Mouse (Mus musculus) intestine, postnatal 0 days (tissue): ENCODE data around the gene Gm49361. TPM values are rescaled to one million over a fixed set of nuclear protein-coding genes. Genes with fewer than 3 reads are reported as not detected.
A peak's percentile ranks its signal among the peaks of the same experiment; 100 is the strongest.

Experiments
- ATAC-seq: fragments of 200-750 bp; cut with Nextera tagmentation; 2 replicates; pipeline ENCODE4 v1.8.0; 2017; ENCODE audit warnings: mild to moderate bottlenecking, moderate TSS enrichment, moderate library complexity
- H3K27ac ChIP-seq: fragments of 300-500 bp; sonication (generic); 2 replicates; pipeline ENCODE4 v1.5.1; 2014; ENCODE audit warnings: mild to moderate bottlenecking, low read depth, low read length, moderate library complexity
- H3K27me3 ChIP-seq: fragments of 300-500 bp; sonication (generic); replicated peaks from 2 replicates; pipeline ENCODE4 v1.6.1; 2014; ENCODE audit warnings: low read length, mixed read lengths; ENCODE audit not compliant: control insufficient read depth, insufficient read depth
- H3K36me3 ChIP-seq: fragments of 300-500 bp; sonication (generic); 2 replicates; pipeline ENCODE4 v1.6.1; 2014; ENCODE audit warnings: mild to moderate bottlenecking, moderate library complexity; ENCODE audit not compliant: control insufficient read depth, insufficient read depth
- H3K4me1 ChIP-seq: fragments of 300-500 bp; sonication (generic); replicated peaks from 2 replicates; pipeline ENCODE4 v1.6.1; 2014; ENCODE audit warnings: antibody characterized with exemption, low read length, mixed read lengths; ENCODE audit not compliant: control insufficient read depth, insufficient read depth
- H3K4me2 ChIP-seq: fragments of 300-500 bp; sonication (generic); replicated peaks from 2 replicates; pipeline ENCODE4 v1.6.1; 2014; ENCODE audit warnings: low read depth, mild to moderate bottlenecking, moderate library complexity
- H3K4me3 ChIP-seq: fragments of 300-500 bp; sonication (generic); 2 replicates; pipeline ENCODE4 v1.5.1; 2014; ENCODE audit warnings: low read depth, low read length
- H3K9ac ChIP-seq: fragments of 300-500 bp; sonication (generic); 2 replicates; pipeline ENCODE4 v1.6.1; 2014; ENCODE audit warnings: mild to moderate bottlenecking, low read depth, low read length
- H3K9me3 ChIP-seq: fragments of 300-500 bp; sonication (generic); 2 replicates; pipeline ENCODE4 v1.6.1; 2016; ENCODE audit warnings: mixed run types; ENCODE audit not compliant: control insufficient read depth
- CTCF ChIP-seq: sonication (generic); IDR thresholded peaks from 2 replicates; pipeline ENCODE4 v1.5.1; 2016; ENCODE audit warnings: low read depth, mild to moderate bottlenecking, control low read depth, antibody characterized with exemption, moderate library complexity
- WGBS: fragments of 180-500 bp; shearing (Covaris S2); extraction: QIAGEN DNeasy Blood & Tissue Kit; methylation state at CpG from one replicate; pipeline ENCODE4 v1.1.7; 2014; 5-methylcytosine and 5-hydroxymethylcytosine counted together
- polyA plus RNA-seq: library from polyadenylated mRNA; unstranded; fragments of >200 nt; fragmentation: Nextera tagmentation; extraction: Ambion mirVana; gene quantifications from 2 replicates; pipeline ENCODE4 v1.2.1, GENCODE M21; 2015

Gene Gm49361
- polyA plus RNA-seq, 1 experiment from 2014 or later: not detected

GRCm38 (mm10) chr14:57687441-57687840 lies 58.5 kb downstream of the Gm49361 start:
- H3K4me2 ChIP-seq: no peak overlapping the region
- H3K36me3 ChIP-seq: peaks cover 17% of the 10 kb centered on the region
- H3K27ac ChIP-seq: no peak overlapping the region
- H3K9me3 ChIP-seq: no peaks in the 10 kb centered on the region
- no peak overlapping the region for H3K4me3 ChIP-seq
- no peak for TF ChIP-seq CTCF
- ATAC-seq: no peak
- no peak overlapping the region for H3K9ac ChIP-seq
- 87% methylated on average over 5 of the region's 5 CpGs for whole genome bisulfite sequencing
- no peaks in the 10 kb centered on the region for H3K4me1 ChIP-seq
- H3K27me3 ChIP-seq: no peaks in the 10 kb centered on the region

GRCm38 (mm10) chr14:57686647-57687046 lies 59.3 kb downstream of the Gm49361 start:
- Histone ChIP-seq H3K27ac (no peak overlapping the region), H3K27me3 (no peaks in the 10 kb centered on the region), H3K4me1 (no peaks in the 10 kb centered on the region), H3K9ac (no peak overlapping the region), H3K36me3 (peaks cover 15% of the 10 kb centered on the region), H3K4me3 (no peak overlapping the region), H3K9me3 (no peaks in the 10 kb centered on the region), H3K4me2 (no peak overlapping the region)
- 45% methylated on average over 6 of the region's 6 CpGs for WGBS
- TF ChIP-seq CTCF: no peak
- peak; percentile 57; the same call in 1 of the 2 replicates for ATAC-seq

DNA sequence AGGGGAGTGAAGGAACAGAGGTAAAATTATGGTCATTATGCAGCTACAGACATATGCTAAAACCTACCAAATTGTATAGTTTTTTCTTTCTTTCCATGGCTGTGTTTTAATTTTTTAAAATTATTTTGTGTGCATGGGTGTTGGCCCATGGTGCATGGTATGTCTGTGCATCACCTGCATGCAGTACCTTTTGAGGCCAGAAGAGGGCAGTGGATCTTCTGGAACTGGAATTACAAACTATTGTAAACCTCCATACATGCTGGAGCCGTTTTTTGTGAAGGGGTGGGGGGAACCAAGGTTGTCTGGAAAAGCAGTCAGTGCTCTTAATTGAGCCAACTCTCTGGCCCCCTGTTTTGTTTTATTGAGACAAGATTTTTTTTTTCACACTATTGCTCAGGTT lies 61.3 kb downstream of the Gm49361 start:
- Histone ChIP-seq H3K4me3 (no peak overlapping the region), H3K36me3 (peaks cover 8% of the 10 kb centered on the region; the same call in 1 of the 2 replicates), H3K27ac (no peak overlapping the region), H3K9ac (no peak overlapping the region), H3K4me1 (no peaks in the 10 kb centered on the region), H3K27me3 (no peaks in the 10 kb centered on the region), H3K9me3 (no peaks in the 10 kb centered on the region), H3K4me2 (no peak overlapping the region)
- peak; percentile 88 for TF ChIP-seq CTCF
- ATAC-seq: no peak
- 6% methylated on average over 1 of the region's 1 CpGs for WGBS

GRCm38 (mm10) chr14:57682751-57683150 lies 63.2 kb downstream of the Gm49361 start:
- no peak overlapping the region for H3K9ac ChIP-seq
- H3K36me3 ChIP-seq: no peaks in the 10 kb centered on the region
- no peaks in the 10 kb centered on the region for H3K9me3 ChIP-seq
- 77% methylated on average over 4 of the region's 4 CpGs for WGBS
- no peak for ATAC-seq
- no peak for TF ChIP-seq CTCF
- no peaks in the 10 kb centered on the region for H3K4me1 ChIP-seq
- no peak overlapping the region for H3K27ac ChIP-seq
- H3K27me3 ChIP-seq: no peaks in the 10 kb centered on the region
- H3K4me2 ChIP-seq: no peak overlapping the region
- no peak overlapping the region for H3K4me3 ChIP-seq

DNA sequence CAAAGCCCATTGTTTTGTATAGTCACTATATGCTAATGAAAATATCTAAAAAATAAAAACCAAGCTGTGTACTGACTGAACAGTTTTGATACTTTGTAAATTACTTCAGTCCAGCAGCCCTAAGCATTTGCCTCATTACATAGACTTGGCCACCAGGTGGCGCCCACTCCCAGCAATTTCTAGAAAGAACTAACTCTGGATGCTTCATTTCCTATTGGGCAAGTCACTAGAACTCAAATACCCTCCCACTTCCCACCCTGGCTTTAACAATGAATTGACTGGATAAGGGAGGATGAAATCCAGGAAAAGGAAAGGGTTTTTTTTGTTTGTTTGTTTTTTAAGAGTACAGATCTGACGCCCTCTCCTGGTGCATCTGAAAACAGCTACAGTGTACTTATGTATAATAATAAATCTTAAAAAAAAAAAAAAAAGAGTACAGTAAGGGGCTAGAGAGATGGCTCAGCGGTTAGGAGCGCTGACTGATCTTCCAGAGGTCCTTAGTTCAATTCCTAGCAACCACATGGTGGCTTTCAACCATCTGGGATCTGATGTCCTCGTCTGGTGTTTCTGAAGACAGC lies 65.9 kb downstream of the Gm49361 start:
- H3K9me3 ChIP-seq: no peaks in the 10 kb centered on the region
- WGBS: 40% methylated on average over 5 of the region's 5 CpGs
- H3K27me3 ChIP-seq: no peaks in the 10 kb centered on the region
- H3K4me2 ChIP-seq: no peak overlapping the region
- no peak overlapping the region for H3K27ac ChIP-seq
- no peak overlapping the region for H3K9ac ChIP-seq
- no peaks in the 10 kb centered on the region for H3K36me3 ChIP-seq
- H3K4me1 ChIP-seq: no peaks in the 10 kb centered on the region
- ATAC-seq: peak; percentile 53
- peak; percentile 92 for TF ChIP-seq CTCF
- no peak overlapping the region for H3K4me3 ChIP-seq

DNA sequence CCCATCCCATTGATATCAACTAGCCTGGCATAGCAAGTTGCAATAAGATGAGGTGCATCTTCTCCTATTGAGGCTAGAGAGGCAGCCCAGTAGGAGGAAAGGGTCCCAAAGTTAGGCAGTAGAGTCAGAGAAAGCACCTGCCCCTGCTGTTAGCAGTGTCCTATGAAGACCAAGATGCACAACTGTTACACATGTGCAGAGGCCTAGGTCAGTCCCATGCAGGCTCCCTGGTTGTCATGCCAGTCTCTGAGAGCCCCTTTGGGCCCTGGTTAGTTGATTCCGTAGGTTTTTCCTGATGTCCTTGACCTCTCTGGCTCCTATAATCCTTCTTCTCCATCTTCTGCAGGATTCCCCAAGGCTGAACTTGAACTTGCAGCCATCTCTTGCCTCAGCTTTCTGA lies 66.4 kb downstream of the Gm49361 start:
- H3K27ac ChIP-seq: no peak overlapping the region
- no peaks in the 10 kb centered on the region for H3K27me3 ChIP-seq
- H3K4me1 ChIP-seq: no peaks in the 10 kb centered on the region
- no peak overlapping the region for H3K9ac ChIP-seq
- no peaks in the 10 kb centered on the region for H3K36me3 ChIP-seq
- H3K9me3 ChIP-seq: no peaks in the 10 kb centered on the region
- no peak overlapping the region for H3K4me2 ChIP-seq
- no peak overlapping the region for H3K4me3 ChIP-seq
- no peak for TF ChIP-seq CTCF
- 45% methylated on average over 1 of the region's 1 CpGs for WGBS
- ATAC-seq: no peak

DNA sequence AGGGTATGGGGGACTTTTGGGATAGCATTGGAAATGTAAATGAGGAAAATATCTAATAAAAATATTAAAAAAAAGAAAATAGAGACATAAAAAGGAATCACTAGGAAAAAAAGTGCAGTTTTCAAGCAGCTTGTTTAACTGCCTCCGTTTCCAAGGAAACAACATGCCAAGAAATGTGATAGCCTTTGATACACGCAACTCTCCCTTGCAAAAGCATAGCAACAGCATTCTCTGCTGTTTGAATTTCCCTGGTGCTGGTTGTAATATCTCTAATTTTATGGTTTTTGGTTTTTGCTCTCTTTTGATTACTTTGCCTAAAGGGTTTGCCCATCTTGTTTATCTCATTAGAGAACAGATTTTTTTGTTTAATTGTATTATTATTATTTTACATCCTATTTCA lies 70.4 kb downstream of the Gm49361 start:
- Histone ChIP-seq H3K4me1 (no peaks in the 10 kb centered on the region), H3K9me3 (no peaks in the 10 kb centered on the region), H3K4me2 (no peak overlapping the region), H3K27ac (no peak overlapping the region), H3K4me3 (no peak overlapping the region), H3K27me3 (no peaks in the 10 kb centered on the region), H3K9ac (no peak overlapping the region), H3K36me3 (no peaks in the 10 kb centered on the region)
- 47% methylated on average over 2 of the region's 2 CpGs for WGBS
- no peak for ATAC-seq
- no peak for TF ChIP-seq CTCF
